Mouse (Mus musculus) midbrain, embryonic 12.5 days (tissue): ENCODE results near the gene Zfp341. TPM values are rescaled to one million over a fixed set of nuclear protein-coding genes. Genes with fewer than 3 reads are reported as not detected.

Experiments
- ATAC-seq: fragments of 200-750 bp; cut with Nextera tagmentation; 2 replicates; pipeline ENCODE4 v1.8.0; 2017; ENCODE audit warnings: low read depth, moderate TSS enrichment, moderate library complexity; ENCODE audit not compliant: low FRiP score
- H3K27ac ChIP-seq: fragments of 300-500 bp; sonication (generic); replicated peaks from 2 replicates; pipeline ENCODE4 v1.5.1; 2016; ENCODE audit warnings: mild to moderate bottlenecking
- H3K27me3 ChIP-seq: fragments of 300-500 bp; sonication (generic); 2 replicates; pipeline ENCODE4 v1.6.1; 2016; ENCODE audit warnings: mild to moderate bottlenecking
- H3K36me3 ChIP-seq: fragments of 300-500 bp; sonication (generic); 2 replicates; pipeline ENCODE4 v1.6.1; 2016
- H3K4me1 ChIP-seq: fragments of 300-500 bp; sonication (generic); 2 replicates; pipeline ENCODE4 v1.6.1; 2016
- H3K4me2 ChIP-seq: fragments of 300-500 bp; sonication (generic); replicated peaks from 2 replicates; pipeline ENCODE4 v1.6.1; 2016; ENCODE audit warnings: mild to moderate bottlenecking, moderate library complexity
- H3K4me3 ChIP-seq: fragments of 300-500 bp; sonication (generic); 2 replicates; pipeline ENCODE4 v1.5.1; 2016; ENCODE audit warnings: mild to moderate bottlenecking
- H3K9ac ChIP-seq: fragments of 300-500 bp; sonication (generic); replicated peaks from 2 replicates; pipeline ENCODE4 v1.6.1; 2016; ENCODE audit warnings: mild to moderate bottlenecking, moderate library complexity
- H3K9me3 ChIP-seq: fragments of 300-500 bp; sonication (generic); 2 replicates; pipeline ENCODE4 v1.6.1; 2016; ENCODE audit warnings: mild to moderate bottlenecking
- WGBS: fragments of 180-500 bp; shearing (Covaris S2); methylation state at CpG from one replicate; pipeline ENCODE4 v1.1.7; 2016; 5-methylcytosine and 5-hydroxymethylcytosine counted together
- polyA plus RNA-seq: library from polyadenylated mRNA; unstranded; fragments of >200 nt; fragmentation: Nextera tagmentation; extraction: Ambion mirVana; gene quantifications from 2 replicates; pipeline ENCODE4 v1.2.1, GENCODE M21; 2016

Gene Zfp341
- polyA plus RNA-seq, 1 experiment from 2014 or later = 1.4 TPM

- Histone ChIP-seq H3K27me3 (no peaks in the 10 kb centered on the region), H3K27ac (no peak overlapping the region), H3K9ac (no peak overlapping the region), H3K36me3 (no peaks in the 10 kb centered on the region), H3K4me3 (no peak overlapping the region), H3K4me1 (no peaks in the 10 kb centered on the region), H3K4me2 (no peak overlapping the region), H3K9me3 (no peaks in the 10 kb centered on the region)
- 78% methylated on average over 3 of the region's 3 CpGs for WGBS
- no peak for ATAC-seq
Observed at GRCm38 (mm10) chr2:154593025-154593424, 20.1 kb upstream of the Zfp341 start.

- Histone ChIP-seq H3K4me3 (no peak overlapping the region), H3K4me2 (no peak overlapping the region), H3K27ac (no peak overlapping the region), H3K27me3 (no peaks in the 10 kb centered on the region), H3K9ac (no peak overlapping the region), H3K9me3 (no peaks in the 10 kb centered on the region), H3K36me3 (no peaks in the 10 kb centered on the region), H3K4me1 (no peaks in the 10 kb centered on the region)
- no peak for ATAC-seq
- WGBS = 80% methylated on average over 5 of the region's 5 CpGs
Observed at GRCm38 (mm10) chr2:154595775-154596174, 17.3 kb upstream of the Zfp341 start.

GRCm38 (mm10) chr2:154597399-154597798 lies 15.7 kb upstream of the Zfp341 start:
- Histone ChIP-seq H3K9ac (no peak overlapping the region), H3K4me2 (no peak overlapping the region), H3K27me3 (no peaks in the 10 kb centered on the region), H3K4me1 (no peaks in the 10 kb centered on the region), H3K27ac (no peak overlapping the region), H3K9me3 (no peaks in the 10 kb centered on the region), H3K36me3 (no peaks in the 10 kb centered on the region), H3K4me3 (no peak overlapping the region)
- no peak for ATAC-seq
- 91% methylated on average over 3 of the region's 3 CpGs for WGBS

- no peak overlapping the region for H3K27ac ChIP-seq
- ATAC-seq = no peak
- no peak overlapping the region for H3K4me3 ChIP-seq
- H3K4me1 ChIP-seq = peaks cover 11% of the 10 kb centered on the region
- WGBS = 76% methylated on average over 6 of the region's 6 CpGs
- H3K4me2 ChIP-seq = no peak overlapping the region
- H3K27me3 ChIP-seq = no peaks in the 10 kb centered on the region
- H3K9ac ChIP-seq = no peak overlapping the region
- no peaks in the 10 kb centered on the region for H3K36me3 ChIP-seq
- no peaks in the 10 kb centered on the region for H3K9me3 ChIP-seq
Observed at GRCm38 (mm10) chr2:154600586-154600985, 12.5 kb upstream of the Zfp341 start.

- H3K9ac ChIP-seq = no peak overlapping the region
- H3K4me2 ChIP-seq = no peak overlapping the region
- WGBS = 73% methylated on average over 3 of the region's 3 CpGs
- peaks cover 5% of the 10 kb centered on the region for H3K27me3 ChIP-seq
- no peaks in the 10 kb centered on the region for H3K36me3 ChIP-seq
- H3K9me3 ChIP-seq = no peaks in the 10 kb centered on the region
- H3K4me1 ChIP-seq = peaks cover 11% of the 10 kb centered on the region
- H3K4me3 ChIP-seq = no peak overlapping the region
- H3K27ac ChIP-seq = no peak overlapping the region
- ATAC-seq = no peak
Observed at GRCm38 (mm10) chr2:154601324-154601723, 11.8 kb upstream of the Zfp341 start.

- H3K4me3 ChIP-seq = peak overlapping the region; percentile 66
- WGBS = 22% methylated on average over 22 of the region's 22 CpGs
- H3K9me3 ChIP-seq = no peaks in the 10 kb centered on the region
- peaks cover 5% of the 10 kb centered on the region for H3K27me3 ChIP-seq
- H3K4me1 ChIP-seq = peaks cover 11% of the 10 kb centered on the region
- peak overlapping the region; percentile 66 for H3K4me2 ChIP-seq
- H3K27ac ChIP-seq = peak overlapping the region; percentile 40
- ATAC-seq = no peak; the same call in 1 of the 2 replicates
- no peaks in the 10 kb centered on the region for H3K36me3 ChIP-seq
- H3K9ac ChIP-seq = peak overlapping the region; percentile 75
Observed at GRCm38 (mm10) chr2:154603007-154603637, 10.0 kb upstream of the Zfp341 start.

GRCm38 (mm10) chr2:154603638-154604153 lies 9.4 kb upstream of the Zfp341 start, which contains the start of gene Pxmp4:
Gene Pxmp4 (minus strand): TSS chr2:154603708.
- no peaks in the 10 kb centered on the region for H3K36me3 ChIP-seq
- peak; percentile 100 for ATAC-seq
- H3K9me3 ChIP-seq = no peaks in the 10 kb centered on the region
- under 1% methylated on average over 13 of the region's 13 CpGs for WGBS
- H3K4me1 ChIP-seq = peaks cover 11% of the 10 kb centered on the region
- H3K4me3 ChIP-seq = peak within 1 kb of the TSS; percentile 66
- peak within 1 kb of the TSS; percentile 75 for H3K9ac ChIP-seq
- H3K27ac ChIP-seq = peak within 1 kb of the TSS; percentile 40
- peak within 1 kb of the TSS; percentile 66 for H3K4me2 ChIP-seq
- H3K27me3 ChIP-seq = peaks cover 5% of the 10 kb centered on the region

- 45% methylated on average over 7 of the region's 7 CpGs for WGBS
- no peak overlapping the region for H3K27ac ChIP-seq
- H3K4me1 ChIP-seq = peaks cover 11% of the 10 kb centered on the region
- H3K36me3 ChIP-seq = no peaks in the 10 kb centered on the region
- no peaks in the 10 kb centered on the region for H3K9me3 ChIP-seq
- no peak overlapping the region for H3K9ac ChIP-seq
- peak overlapping the region; percentile 66 for H3K4me2 ChIP-seq
- H3K4me3 ChIP-seq = peak overlapping the region; percentile 66
- no peak for ATAC-seq
- H3K27me3 ChIP-seq = peaks cover 5% of the 10 kb centered on the region
Observed at GRCm38 (mm10) chr2:154604156-154604555, 8.9 kb upstream of the Zfp341 start.

- WGBS = 88% methylated on average over 1 of the region's 1 CpGs
- no peak for ATAC-seq
- H3K4me1 ChIP-seq = peaks cover 11% of the 10 kb centered on the region
Observed at GRCm38 (mm10) chr2:154606965-154607364, 6.1 kb upstream of the Zfp341 start.

GRCm38 (mm10) chr2:154609050-154609767 lies 3.9 kb upstream of the Zfp341 start:
- no peak for ATAC-seq
- WGBS = 68% methylated on average over 10 of the region's 10 CpGs

More at GRCm38 (mm10) chr2:154606965-154607364, 6.1 kb upstream of the Zfp341 start:
- peaks cover 5% of the 10 kb centered on the region for H3K27me3 ChIP-seq
- no peak overlapping the region for H3K4me3 ChIP-seq
- no peak overlapping the region for H3K9ac ChIP-seq
- H3K9me3 ChIP-seq = no peaks in the 10 kb centered on the region
- H3K4me2 ChIP-seq = no peak overlapping the region
- no peak overlapping the region for H3K27ac ChIP-seq
- H3K36me3 ChIP-seq = no peaks in the 10 kb centered on the region

GRCm38 (mm10) chr2:154614841-154615576 lies 1.9 kb downstream of the Zfp341 start:
- no peaks in the 10 kb centered on the region for H3K9me3 ChIP-seq
- H3K36me3 ChIP-seq = no peaks in the 10 kb centered on the region
- whole genome bisulfite sequencing = 70% methylated on average over 19 of the region's 19 CpGs
- no peaks in the 10 kb centered on the region for H3K27me3 ChIP-seq
- no peak overlapping the region for H3K4me2 ChIP-seq
- peaks cover 14% of the 10 kb centered on the region for H3K4me1 ChIP-seq
- H3K27ac ChIP-seq = peak overlapping the region; percentile 97
- no peak for ATAC-seq
- H3K9ac ChIP-seq = no peak overlapping the region
- no peak overlapping the region for H3K4me3 ChIP-seq

More at GRCm38 (mm10) chr2:154609050-154609767, 3.9 kb upstream of the Zfp341 start:
- peaks cover 5% of the 10 kb centered on the region for H3K27me3 ChIP-seq
- H3K4me3 ChIP-seq = no peak overlapping the region
- H3K27ac ChIP-seq = no peak overlapping the region
- no peak overlapping the region for H3K4me2 ChIP-seq
- no peaks in the 10 kb centered on the region for H3K9me3 ChIP-seq
- H3K36me3 ChIP-seq = no peaks in the 10 kb centered on the region
- H3K4me1 ChIP-seq = peaks cover 10% of the 10 kb centered on the region
- no peak overlapping the region for H3K9ac ChIP-seq

GRCm38 (mm10) chr2:154615674-154616073 lies 2.6 kb downstream of the Zfp341 start:
- H3K36me3 ChIP-seq = no peaks in the 10 kb centered on the region
- H3K9me3 ChIP-seq = no peaks in the 10 kb centered on the region
- no peak overlapping the region for H3K9ac ChIP-seq
- no peak overlapping the region for H3K4me2 ChIP-seq
- H3K4me1 ChIP-seq = peaks cover 14% of the 10 kb centered on the region
- no peak overlapping the region for H3K4me3 ChIP-seq
- no peak overlapping the region for H3K27ac ChIP-seq
- ATAC-seq = no peak
- WGBS = 95% methylated on average over 5 of the region's 5 CpGs
- H3K27me3 ChIP-seq = no peaks in the 10 kb centered on the region
